Mouse (Mus musculus): ENCODE results near the gene Foxs1. TPM values are rescaled to one million over a fixed set of nuclear protein-coding genes. Genes with fewer than 3 reads are reported as not detected.

Gene Foxs1
- polyA plus RNA-seq, 1 experiment from 2014 or later = 2.1 TPM

DNA sequence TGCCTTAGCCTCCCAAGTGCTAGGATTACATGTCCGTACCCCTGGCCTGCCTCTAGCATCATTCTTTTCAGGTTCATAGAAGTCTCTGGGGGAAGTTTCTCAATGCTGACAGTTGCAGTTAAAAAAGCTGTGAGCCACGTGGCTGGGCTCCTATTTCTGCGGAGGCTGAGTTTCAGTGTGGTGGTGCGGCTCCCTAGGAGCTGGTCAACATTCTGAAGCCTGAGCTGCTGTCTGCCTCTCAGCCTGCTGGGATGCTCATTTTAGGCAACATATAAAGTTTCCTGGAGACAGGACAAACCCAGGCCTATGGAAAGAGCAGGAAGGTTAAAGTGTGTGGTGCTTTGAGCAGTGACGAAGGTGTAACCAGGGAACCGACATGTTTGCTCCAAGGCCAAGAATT lies 34.0 kb downstream of the Foxs1 start:
- Histone ChIP-seq H3K4me1 (replicated peaks; ENCODE audit: control insufficient read depth, insufficient read depth, low read length) (no peaks in the 10 kb centered on the region), H3K27ac (ENCODE audit: low read depth, low read length) (no peak overlapping the region), H3K36me3 (ENCODE audit: control insufficient read depth, insufficient read depth) (peaks cover 13% of the 10 kb centered on the region), H3K4me3 (ENCODE audit: low read depth, low read length) (no peak overlapping the region), H3K9me3 (ENCODE audit: control insufficient read depth) (no peaks in the 10 kb centered on the region), H3K9ac (ENCODE audit: low read depth, low read length) (no peak overlapping the region), H3K27me3 (replicated peaks; ENCODE audit: control insufficient read depth, insufficient read depth, low read length) (no peaks in the 10 kb centered on the region), H3K4me2 (replicated peaks; ENCODE audit: low read depth) (no peak overlapping the region)
- no peak for TF ChIP-seq CTCF (IDR thresholded peaks at IDR 0.05; ENCODE audit: low read depth)
- no peak for ATAC-seq
- 80% methylated on average over 6 of the region's 6 CpGs for WGBS

DNA sequence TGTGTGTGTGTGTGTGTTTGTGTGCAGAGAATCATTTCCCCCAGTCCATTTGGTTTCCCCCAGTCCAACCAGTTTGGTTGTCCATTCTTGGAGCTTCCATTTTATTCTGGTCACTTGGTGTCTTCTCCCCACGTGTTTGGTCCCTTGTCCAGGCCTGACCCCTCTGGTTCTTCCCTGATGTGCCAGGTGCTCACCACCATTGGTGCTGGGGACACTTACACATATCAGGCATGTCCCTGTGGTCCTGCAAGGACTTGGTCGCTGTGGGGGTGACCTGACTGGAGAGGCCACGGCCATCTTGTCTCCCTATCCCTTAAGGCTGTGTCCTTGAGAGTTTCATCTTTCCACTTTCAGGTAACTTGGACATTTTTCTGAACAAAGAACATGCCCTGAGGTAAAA lies 36.1 kb downstream of the Foxs1 start:
- Histone ChIP-seq H3K27me3 (replicated peaks; ENCODE audit: control insufficient read depth, insufficient read depth, low read length) (no peaks in the 10 kb centered on the region), H3K9ac (ENCODE audit: low read depth, low read length) (no peak overlapping the region), H3K4me1 (replicated peaks; ENCODE audit: control insufficient read depth, insufficient read depth, low read length) (no peaks in the 10 kb centered on the region), H3K4me2 (replicated peaks; ENCODE audit: low read depth) (no peak overlapping the region), H3K9me3 (ENCODE audit: control insufficient read depth) (no peaks in the 10 kb centered on the region), H3K27ac (ENCODE audit: low read depth, low read length) (no peak overlapping the region), H3K36me3 (ENCODE audit: control insufficient read depth, insufficient read depth) (peaks cover 34% of the 10 kb centered on the region), H3K4me3 (ENCODE audit: low read depth, low read length) (no peak overlapping the region)
- no peak for TF ChIP-seq CTCF (IDR thresholded peaks at IDR 0.05; ENCODE audit: low read depth)
- ATAC-seq = no peak
- WGBS = 94% methylated on average over 3 of the region's 3 CpGs

DNA sequence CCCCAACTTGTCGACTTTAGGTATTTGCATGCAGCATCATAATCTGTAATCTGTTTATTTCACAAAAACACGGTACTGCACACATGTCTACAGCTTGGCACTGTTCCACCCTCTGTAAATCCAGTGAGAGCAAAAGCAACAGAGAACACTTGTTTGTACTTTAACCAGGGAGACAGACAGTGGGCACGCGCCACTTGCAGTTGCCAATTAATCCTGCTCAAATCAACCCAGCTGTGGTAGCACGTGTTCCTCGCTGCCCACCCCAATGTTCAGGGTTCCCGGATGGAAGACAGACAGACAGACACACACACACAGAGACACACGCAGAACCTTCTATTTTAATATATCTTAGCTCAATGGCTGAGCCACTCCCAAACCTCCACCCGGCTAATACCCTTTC lies 37.2 kb downstream of the Foxs1 start:
- H3K27ac ChIP-seq (ENCODE audit: low read depth, low read length) = no peak overlapping the region

DNA sequence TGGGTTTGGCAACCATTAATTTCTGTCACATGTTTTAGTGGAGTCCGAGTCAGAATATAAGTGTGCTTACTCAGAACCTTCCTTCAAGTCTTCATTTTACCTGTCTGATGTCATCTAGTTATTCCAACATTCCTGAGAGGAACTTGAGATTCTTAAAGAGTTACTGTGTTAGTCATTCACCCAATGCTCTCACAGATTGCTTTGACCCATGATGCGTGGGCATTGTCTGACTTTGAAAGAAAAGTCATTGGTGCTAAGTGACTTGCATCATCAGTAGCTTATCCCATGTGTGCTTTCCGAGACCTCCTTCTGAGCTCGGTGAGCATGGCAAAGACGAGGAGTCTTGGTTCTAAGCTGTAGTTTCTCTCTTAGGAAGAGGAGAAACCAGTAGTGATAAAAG lies 44.2 kb downstream of the Foxs1 start:
- WGBS = 95% methylated on average over 5 of the region's 5 CpGs
- no peaks in the 10 kb centered on the region for H3K9me3 ChIP-seq (ENCODE audit: control insufficient read depth)

More for the DNA sequence above, 37.2 kb downstream of the Foxs1 start:
- no peak overlapping the region for H3K4me3 ChIP-seq (ENCODE audit: low read depth, low read length)
- ATAC-seq = no peak
- no peaks in the 10 kb centered on the region for H3K4me1 ChIP-seq (replicated peaks; ENCODE audit: control insufficient read depth, insufficient read depth, low read length)
- no peaks in the 10 kb centered on the region for H3K9me3 ChIP-seq (ENCODE audit: control insufficient read depth)
- 86% methylated on average over 9 of the region's 9 CpGs for WGBS
- H3K27me3 ChIP-seq (replicated peaks; ENCODE audit: control insufficient read depth, insufficient read depth, low read length) = no peaks in the 10 kb centered on the region
- peaks cover 43% of the 10 kb centered on the region for H3K36me3 ChIP-seq (ENCODE audit: control insufficient read depth, insufficient read depth)
- no peak for TF ChIP-seq CTCF (IDR thresholded peaks at IDR 0.05; ENCODE audit: low read depth)
- no peak overlapping the region for H3K9ac ChIP-seq (ENCODE audit: low read depth, low read length)
- H3K4me2 ChIP-seq (replicated peaks; ENCODE audit: low read depth) = no peak overlapping the region

DNA sequence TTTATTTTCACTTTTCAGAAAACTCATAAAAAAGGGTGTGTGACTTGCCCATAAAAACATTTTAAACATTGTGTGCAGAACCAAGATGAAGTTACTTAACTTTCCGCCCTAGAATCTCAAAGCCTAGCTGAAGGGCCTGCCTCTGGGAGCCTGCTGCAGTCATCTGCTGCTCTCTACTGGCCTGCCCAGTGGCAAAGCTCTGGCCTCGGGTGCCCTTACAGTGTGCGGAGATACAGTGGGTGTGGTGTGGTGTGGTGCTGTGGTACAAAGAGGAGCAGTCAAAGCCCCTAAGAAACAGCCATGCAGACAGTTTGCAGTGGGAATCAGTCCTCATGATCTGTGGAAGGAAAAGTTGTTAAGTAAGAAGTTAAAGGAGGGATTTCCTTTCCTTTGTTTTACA lies 45.8 kb downstream of the Foxs1 start:
- 85% methylated on average over 3 of the region's 3 CpGs for WGBS
- Histone ChIP-seq H3K4me2 (replicated peaks; ENCODE audit: low read depth) (no peak overlapping the region), H3K9ac (ENCODE audit: low read depth, low read length) (no peak overlapping the region), H3K4me3 (ENCODE audit: low read depth, low read length) (no peak overlapping the region), H3K9me3 (ENCODE audit: control insufficient read depth) (no peaks in the 10 kb centered on the region), H3K27me3 (replicated peaks; ENCODE audit: control insufficient read depth, insufficient read depth, low read length) (no peaks in the 10 kb centered on the region), H3K4me1 (replicated peaks; ENCODE audit: control insufficient read depth, insufficient read depth, low read length) (no peaks in the 10 kb centered on the region), H3K27ac (ENCODE audit: low read depth, low read length) (no peak overlapping the region), H3K36me3 (ENCODE audit: control insufficient read depth, insufficient read depth) (peaks cover 61% of the 10 kb centered on the region)
- TF ChIP-seq CTCF (IDR thresholded peaks at IDR 0.05; ENCODE audit: low read depth) = peak; percentile 26
- ATAC-seq = no peak

More for the DNA sequence above, 44.2 kb downstream of the Foxs1 start:
- no peaks in the 10 kb centered on the region for H3K4me1 ChIP-seq (replicated peaks; ENCODE audit: control insufficient read depth, insufficient read depth, low read length)
- H3K36me3 ChIP-seq (ENCODE audit: control insufficient read depth, insufficient read depth) = peaks cover 70% of the 10 kb centered on the region
- H3K27me3 ChIP-seq (replicated peaks; ENCODE audit: control insufficient read depth, insufficient read depth, low read length) = no peaks in the 10 kb centered on the region
- H3K4me2 ChIP-seq (replicated peaks; ENCODE audit: low read depth) = no peak overlapping the region
- no peak overlapping the region for H3K9ac ChIP-seq (ENCODE audit: low read depth, low read length)
- no peak overlapping the region; the same call in 1 of the 2 replicates for H3K27ac ChIP-seq (ENCODE audit: low read depth, low read length)
- no peak for ATAC-seq
- TF ChIP-seq CTCF (IDR thresholded peaks at IDR 0.05; ENCODE audit: low read depth) = no peak
- H3K4me3 ChIP-seq (ENCODE audit: low read depth, low read length) = no peak overlapping the region

DNA sequence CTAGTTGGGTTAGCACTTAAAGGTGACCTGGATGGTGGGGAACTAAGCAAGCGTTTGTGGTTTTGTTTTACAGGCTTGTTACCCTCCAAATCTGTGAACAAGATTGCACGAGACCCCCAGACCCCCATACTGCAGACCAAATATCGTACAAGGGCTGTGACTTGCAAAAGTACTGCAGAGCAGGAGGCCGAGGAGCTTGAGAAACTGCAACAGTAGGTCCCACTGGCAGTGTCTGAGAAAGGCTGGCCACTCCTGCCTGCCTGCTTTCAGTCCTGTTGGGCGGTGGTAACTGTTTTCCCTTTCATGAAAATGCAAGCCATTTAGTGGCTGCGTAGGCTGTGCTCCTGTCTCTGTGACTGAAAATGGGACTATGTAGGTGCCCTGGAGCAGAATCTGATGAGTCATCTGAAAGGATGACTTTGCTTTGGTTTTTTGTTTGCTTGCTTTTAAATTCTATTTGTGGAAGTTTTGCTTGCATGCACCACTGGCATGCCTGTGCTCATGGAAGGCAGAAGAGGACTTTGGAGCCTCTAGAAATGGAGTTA lies 48.8 kb downstream of the Foxs1 start:
- 96% methylated on average over 6 of the region's 6 CpGs for WGBS
- Histone ChIP-seq H3K9ac (ENCODE audit: low read depth, low read length) (no peak overlapping the region), H3K9me3 (ENCODE audit: control insufficient read depth) (no peaks in the 10 kb centered on the region), H3K4me2 (replicated peaks; ENCODE audit: low read depth) (no peak overlapping the region), H3K36me3 (ENCODE audit: control insufficient read depth, insufficient read depth) (peaks cover 70% of the 10 kb centered on the region), H3K27ac (ENCODE audit: low read depth, low read length) (no peak overlapping the region), H3K4me3 (ENCODE audit: low read depth, low read length) (no peak overlapping the region), H3K27me3 (replicated peaks; ENCODE audit: control insufficient read depth, insufficient read depth, low read length) (no peaks in the 10 kb centered on the region), H3K4me1 (replicated peaks; ENCODE audit: control insufficient read depth, insufficient read depth, low read length) (no peaks in the 10 kb centered on the region)
- no peak for TF ChIP-seq CTCF (IDR thresholded peaks at IDR 0.05; ENCODE audit: low read depth)
- ATAC-seq = no peak

Other genes with a start within 250 kb of the Foxs1 start
- 19.0 and 21.5 TPM in 2 replicates for gene Mcts2, start 246.2 kb downstream of the Foxs1 start, polyA plus RNA-seq (2015; fragmentation: Nextera tagmentation; extraction: Ambion mirVana)
- gene Id1, start 197.0 kb downstream of the Foxs1 start, polyA plus RNA-seq (2015; fragmentation: Nextera tagmentation; extraction: Ambion mirVana) = 76.1 and 92.4 TPM in 2 replicates
- 9.3 and 9.5 TPM in 2 replicates for gene Cox4i2, start 179.0 kb downstream of the Foxs1 start, polyA plus RNA-seq (2015; fragmentation: Nextera tagmentation; extraction: Ambion mirVana)
- gene Bcl2l1, start 101.5 kb downstream of the Foxs1 start, polyA plus RNA-seq (2015; fragmentation: Nextera tagmentation; extraction: Ambion mirVana) = 58.5 and 62.5 TPM in 2 replicates
- gene Tpx2, start 85.2 kb downstream of the Foxs1 start, polyA plus RNA-seq (2015; fragmentation: Nextera tagmentation; extraction: Ambion mirVana) = 15.3 and 16.1 TPM in 2 replicates
- gene Mylk2, start 21.9 kb downstream of the Foxs1 start, polyA plus RNA-seq (2015; fragmentation: Nextera tagmentation; extraction: Ambion mirVana) = 0.07 TPM in 1 of 2 replicates, not detected in the other
- 0.13 TPM in 1 of 2 replicates, not detected in the other for gene Dusp15, start 18.5 kb upstream of the Foxs1 start, polyA plus RNA-seq (2015; fragmentation: Nextera tagmentation; extraction: Ambion mirVana)
- 0.65 TPM in 1 of 2 replicates, not detected in the other for gene Ttll9, start 29.3 kb upstream of the Foxs1 start, polyA plus RNA-seq (2015; fragmentation: Nextera tagmentation; extraction: Ambion mirVana)
- gene Pdrg1, start 82.2 kb upstream of the Foxs1 start, polyA plus RNA-seq (2015; fragmentation: Nextera tagmentation; extraction: Ambion mirVana) = 47.0 and 50.3 TPM in 2 replicates
- not detected in 2 replicates for gene Xkr7, start 98.6 kb upstream of the Foxs1 start, polyA plus RNA-seq (2015; fragmentation: Nextera tagmentation; extraction: Ambion mirVana)
- gene Ccm2l, start 132.7 kb upstream of the Foxs1 start, polyA plus RNA-seq (2015; fragmentation: Nextera tagmentation; extraction: Ambion mirVana) = 1.5 and 1.7 TPM in 2 replicates
- gene Hck, start 175.3 kb upstream of the Foxs1 start, polyA plus RNA-seq (2015; fragmentation: Nextera tagmentation; extraction: Ambion mirVana) = 3.4 and 3.5 TPM in 2 replicates
- 64.7 and 68.3 TPM in 2 replicates for gene Tm9sf4, start 228.1 kb upstream of the Foxs1 start, polyA plus RNA-seq (2015; fragmentation: Nextera tagmentation; extraction: Ambion mirVana)